Mouse (Mus musculus): ENCODE measurements around the gene Glb1.

- no peak for TF ChIP-seq POLR2A (IDR thresholded peaks at IDR 0.05; ENCODE audit: borderline replicate concordance, insufficient read depth, low read length)
- no peak for TF ChIP-seq CTCF (IDR thresholded peaks at IDR 0.05; ENCODE audit: borderline replicate concordance, insufficient read depth, low read depth, low read length)
Observed at GRCm38 (mm10) chr9:114411295-114411694, 10.4 kb downstream of the Glb1 start.
